Mouse (Mus musculus) ovary, postnatal 36 days (tissue): ENCODE data around the gene Cpne1.
"Not testable (repeated sequence)": the region's sequence is repeated elsewhere in the genome, so short reads cannot be mapped to it uniquely, and the experiment has no call there.

ENCODE experiments used
- DNase-seq: peaks from one replicate; pipeline ENCODE4 v3.0.0; 2022; ENCODE audit warnings: low spot score, mixed read lengths

Cpne1 gene

DNA sequence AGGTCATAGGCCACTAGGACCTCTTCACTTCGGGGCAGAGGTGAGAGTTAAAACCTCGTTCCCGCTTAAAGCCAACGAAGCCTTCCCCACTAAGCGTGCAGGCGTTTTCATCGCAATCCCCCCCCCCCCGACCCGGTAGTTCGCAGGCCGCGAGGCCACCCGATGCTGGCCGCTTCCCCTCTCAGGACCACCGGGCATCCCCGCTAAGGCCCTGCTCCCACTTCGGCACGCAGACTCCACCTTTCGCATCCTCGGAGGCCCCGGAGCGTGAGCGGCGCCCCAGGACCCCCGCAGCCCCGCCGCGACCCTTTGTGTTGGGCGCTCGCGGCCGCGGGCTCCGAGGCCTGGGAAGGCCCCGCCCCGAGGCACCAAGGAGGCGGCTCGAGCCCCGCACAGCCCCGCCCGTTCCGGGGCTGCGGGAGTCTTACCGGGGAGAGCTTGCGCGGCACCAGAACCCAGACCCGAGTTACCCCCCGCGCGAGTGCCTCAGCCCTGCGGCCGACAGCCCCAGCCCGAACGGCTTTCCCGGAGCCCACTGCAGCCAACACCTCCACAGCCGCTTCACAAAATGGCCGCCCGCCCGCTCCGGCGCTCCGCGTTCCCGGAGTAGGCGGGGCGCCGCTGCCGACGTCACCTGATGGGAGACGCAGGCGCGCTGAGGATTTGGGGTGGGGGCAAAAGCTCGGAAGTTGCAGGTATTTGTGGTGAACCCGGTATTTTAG is at the start of gene Cpne1, which contains the start of gene Rbm12:
Cpne1 (minus strand) TSS at position 608 of the 722 bp plus-strand sequence.
Rbm12 (minus strand) TSS at position 621 of the 722 bp plus-strand sequence.
- DNase-seq = peak; percentile 93

DNA sequence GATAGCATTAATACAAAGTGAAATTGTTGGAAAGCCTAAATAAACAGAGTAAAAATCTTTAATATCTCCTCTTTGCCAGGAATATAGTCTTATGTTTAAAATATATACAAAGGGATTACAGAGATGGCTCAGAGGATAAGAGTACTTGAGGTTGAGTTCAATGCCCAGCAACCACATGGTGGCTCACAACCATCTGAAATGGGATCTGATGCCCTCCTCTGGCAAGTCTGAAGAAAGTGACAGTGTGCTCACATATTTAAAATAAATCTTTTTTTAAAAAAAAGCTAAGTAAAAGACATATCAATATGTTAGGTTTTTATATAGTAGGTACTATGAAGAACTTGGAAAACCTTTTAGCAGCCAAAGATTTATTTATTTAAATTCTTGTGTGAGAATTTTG is 39.8 kb upstream of the Cpne1 start:
- DNase-seq = no peak

DNA sequence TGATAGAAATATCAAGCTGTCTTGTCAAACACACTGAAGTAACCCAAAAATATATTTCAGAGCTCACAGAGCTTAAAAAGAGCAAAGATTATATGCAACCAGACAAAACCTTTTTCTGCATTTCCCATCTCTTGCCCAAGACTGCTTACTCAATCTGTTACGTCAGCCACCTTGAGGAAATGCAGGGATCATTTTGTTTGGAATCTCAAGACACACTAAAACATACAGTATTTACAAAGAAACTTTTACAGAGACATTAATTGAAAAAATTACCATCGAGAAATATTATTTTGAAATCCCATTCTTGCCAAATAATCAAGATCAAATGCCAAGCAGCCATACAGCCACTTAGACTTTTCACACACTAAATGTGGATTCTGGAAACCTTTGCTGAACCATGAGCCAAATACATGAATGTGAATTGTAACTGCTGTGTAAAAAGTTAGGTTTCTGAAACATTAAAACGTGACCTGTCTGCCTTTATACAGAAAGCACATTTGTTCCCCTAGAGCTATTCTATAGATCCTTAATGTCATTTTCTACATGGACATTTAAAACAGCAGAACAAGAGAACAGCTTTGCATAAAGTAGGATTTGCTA is 35.7 kb upstream of the Cpne1 start:
- no peak for DNase-seq

DNA sequence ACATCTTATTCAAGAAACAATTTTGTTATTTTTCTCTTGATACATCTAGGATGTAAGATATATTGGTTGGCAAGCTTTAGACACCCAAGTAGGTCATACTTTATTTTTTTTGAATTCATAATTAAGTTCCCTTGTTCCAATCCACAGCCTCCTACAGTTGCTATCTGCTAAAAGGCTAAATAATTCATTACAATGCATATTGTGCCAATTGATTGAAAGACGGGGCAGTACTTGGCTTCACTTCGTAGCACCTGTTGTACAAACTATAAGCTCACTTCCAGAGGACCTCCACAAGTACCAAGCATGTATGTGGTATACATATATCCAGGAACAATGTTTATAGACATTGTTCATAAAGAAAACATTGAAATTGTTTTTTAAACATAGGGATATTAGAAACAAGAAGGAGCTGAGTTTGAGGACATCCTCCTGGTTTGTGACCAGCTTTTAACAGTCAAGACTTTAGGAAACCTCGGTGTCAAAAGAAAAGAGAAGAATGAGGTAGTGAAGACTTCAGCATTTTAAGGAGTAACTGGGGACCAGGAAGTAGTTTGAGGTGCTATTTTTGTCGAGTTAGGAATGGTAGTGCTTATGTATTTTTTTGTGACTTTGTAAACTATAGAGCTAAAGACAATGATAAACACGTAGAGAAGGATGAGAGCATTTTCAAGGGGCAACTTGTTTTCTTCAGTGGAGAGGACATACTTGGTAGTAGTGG is 34.7 kb upstream of the Cpne1 start:
- DNase-seq = no peak

DNA sequence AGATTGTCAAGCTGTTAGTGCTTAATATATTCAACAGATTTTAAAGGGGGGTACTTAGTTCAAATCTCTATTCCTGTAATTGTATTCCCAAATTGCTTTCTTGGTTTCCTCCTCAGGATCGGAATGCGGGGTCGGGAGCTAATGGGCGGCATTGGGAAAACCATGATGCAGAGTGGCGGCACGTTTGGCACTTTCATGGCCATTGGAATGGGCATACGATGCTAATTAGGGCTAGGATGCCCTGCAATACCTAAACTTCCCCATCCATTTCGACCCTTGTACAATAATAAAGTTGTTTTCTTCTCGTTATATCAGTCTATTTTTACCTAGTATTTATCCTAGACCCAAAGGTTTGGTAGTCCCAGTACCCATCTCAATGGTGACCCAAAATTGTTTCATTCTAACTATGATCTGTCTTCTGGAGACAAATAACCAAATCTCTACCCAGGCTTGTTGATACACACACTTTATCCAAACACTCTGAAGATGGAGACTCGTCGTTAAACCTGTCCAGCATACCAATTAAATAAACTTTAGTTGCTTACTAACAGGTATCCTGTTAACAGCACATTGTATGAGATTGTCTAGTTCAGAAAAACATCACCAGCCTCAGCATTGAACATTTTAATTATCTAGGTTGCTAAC is 33.8 kb upstream of the Cpne1 start:
- DNase-seq = no peak

DNA sequence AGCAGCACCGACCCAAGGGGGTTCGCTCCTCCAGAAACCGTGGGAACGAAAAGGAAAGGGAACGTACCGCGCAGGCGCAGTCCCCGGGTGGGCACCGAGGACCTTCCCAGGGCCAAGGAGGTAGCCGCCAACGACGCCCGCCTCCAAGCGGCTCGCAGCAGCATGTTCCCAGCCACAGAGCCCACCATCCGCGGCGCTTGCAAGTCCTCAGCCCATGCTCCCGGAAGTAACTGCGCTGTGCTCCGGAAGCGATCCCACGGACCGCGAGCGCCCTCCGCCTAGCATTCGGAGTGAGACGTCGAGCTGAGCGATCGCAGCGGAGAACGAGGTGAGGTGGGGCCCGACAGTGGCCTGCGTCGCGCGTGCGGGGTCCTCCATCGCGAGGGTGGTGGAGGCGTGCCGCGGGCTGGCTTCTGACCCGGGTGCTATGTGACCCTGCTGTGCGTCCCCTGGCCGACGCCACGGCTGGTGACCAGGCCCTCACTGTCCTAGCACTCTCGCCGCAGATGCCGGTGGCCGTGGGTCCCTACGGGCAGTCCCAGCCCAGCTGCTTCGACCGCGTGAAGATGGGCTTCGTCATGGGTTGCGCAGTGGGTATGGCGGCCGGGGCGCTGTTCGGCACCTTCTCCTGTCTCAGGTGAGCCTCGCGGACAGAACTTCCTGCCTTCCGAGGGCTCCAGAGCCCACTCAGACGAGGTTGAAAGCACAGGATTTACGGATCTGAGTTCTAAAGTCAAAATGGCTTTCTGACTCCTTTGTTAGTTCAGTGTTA is 32.4 kb upstream of the Cpne1 start, which contains the start of the genes Romo1 and Nfs1:
Romo1 (plus strand) TSS at position 87 of the 772 bp plus-strand sequence.
Nfs1 (minus strand) TSS at position 234 of the 772 bp plus-strand sequence.
- DNase-seq = peak; percentile 91

DNA sequence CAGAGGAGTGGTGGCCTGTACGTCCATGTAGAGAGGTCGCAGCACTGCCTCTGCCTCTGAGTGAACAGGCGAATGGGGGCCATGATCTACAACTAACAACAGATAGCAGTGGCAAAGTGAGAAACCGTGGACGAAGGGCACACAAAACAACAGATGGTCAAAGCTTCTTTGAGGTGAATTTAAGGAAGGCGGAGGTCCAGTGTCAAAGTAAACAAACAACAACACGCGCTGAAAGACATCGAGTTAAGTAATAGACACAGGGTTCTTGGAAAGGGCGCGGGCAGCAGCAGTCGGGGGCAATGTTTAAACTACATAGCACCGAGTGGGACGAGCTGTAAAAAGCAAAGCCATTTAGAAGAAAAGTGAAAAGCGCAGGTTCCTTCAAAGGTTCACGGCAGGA is 31.6 kb upstream of the Cpne1 start:
- DNase-seq = no peak

DNA sequence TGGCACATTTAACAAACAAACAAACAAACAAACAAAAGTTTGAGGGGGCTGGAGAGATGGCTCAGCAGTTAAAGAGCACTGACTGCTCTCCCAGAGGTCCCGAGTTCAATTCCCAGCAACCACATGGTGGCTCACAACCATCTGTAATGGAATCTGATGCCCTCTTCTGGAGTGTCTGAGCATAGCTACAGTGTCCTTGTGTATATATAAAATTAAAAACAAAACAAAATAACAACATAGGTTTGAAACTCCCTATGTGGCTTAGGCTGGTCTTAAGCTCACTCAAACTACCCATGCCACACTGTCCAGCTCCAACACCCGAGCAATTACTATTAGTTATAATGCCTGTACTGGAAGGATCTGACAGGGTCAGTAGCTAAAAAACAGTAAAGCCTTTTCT is 31.1 kb upstream of the Cpne1 start:
- no peak for DNase-seq

DNA sequence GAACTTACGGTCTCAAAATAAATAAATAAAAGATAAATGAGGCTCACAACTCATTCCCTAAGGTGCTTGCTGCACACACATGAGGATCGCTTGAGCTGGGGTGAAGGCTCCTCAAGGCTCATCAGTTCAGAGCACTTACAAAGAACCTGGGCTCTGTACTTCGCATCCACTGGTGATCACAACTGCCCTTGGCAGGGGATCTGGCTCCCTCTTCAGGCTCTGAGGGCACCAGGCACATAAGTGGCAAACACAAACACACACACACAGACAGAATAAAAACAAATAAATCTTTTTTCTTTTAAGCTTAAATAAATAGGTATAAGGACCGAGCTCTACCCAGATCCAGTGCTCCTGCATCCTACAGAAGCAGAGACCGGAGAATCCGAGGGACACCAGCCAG is 23.9 kb upstream of the Cpne1 start:
- no peak for DNase-seq

DNA sequence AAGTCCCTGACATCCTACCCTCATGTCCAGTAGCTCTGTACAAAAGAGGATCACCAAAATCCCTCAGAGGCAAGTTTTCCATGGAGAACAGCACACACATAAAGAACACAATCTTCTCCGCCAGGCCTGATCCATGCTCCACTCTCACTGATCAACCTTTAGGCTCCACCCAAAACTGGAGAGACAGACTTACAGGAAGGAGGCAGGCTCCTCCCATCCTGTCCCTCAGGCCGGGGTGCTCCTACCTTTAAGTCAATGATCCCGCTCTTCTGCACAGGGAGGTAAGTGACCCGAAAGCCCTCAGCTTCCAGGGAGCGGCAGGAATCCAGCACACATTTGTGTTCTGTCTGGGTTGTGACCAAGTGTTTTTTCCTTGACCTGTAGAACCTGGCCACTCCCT is 22.4 kb upstream of the Cpne1 start:
- no peak for DNase-seq

DNA sequence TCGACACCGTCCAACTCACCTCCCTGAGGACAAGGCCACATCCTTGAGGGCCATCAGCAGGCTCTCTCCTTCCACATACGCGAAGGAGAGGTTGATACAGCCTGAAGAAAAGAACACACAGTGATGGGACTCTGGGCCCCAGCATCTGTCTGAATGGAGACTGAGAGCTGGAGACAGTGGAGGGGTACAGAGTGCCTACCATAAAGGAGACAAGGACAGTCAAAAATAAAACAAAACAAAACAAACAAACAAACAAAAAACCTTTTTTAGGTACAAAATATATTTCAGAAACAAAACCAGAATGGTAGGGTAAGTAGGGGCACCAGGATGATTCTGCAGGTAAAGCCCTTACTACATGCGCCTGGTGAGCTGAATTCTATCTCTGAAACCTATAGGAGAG is 15.2 kb upstream of the Cpne1 start, which contains the start of gene Gm28036:
Gm28036 (minus strand) TSS at position 101 of the 400 bp plus-strand sequence.
- DNase-seq = no peak

DNA sequence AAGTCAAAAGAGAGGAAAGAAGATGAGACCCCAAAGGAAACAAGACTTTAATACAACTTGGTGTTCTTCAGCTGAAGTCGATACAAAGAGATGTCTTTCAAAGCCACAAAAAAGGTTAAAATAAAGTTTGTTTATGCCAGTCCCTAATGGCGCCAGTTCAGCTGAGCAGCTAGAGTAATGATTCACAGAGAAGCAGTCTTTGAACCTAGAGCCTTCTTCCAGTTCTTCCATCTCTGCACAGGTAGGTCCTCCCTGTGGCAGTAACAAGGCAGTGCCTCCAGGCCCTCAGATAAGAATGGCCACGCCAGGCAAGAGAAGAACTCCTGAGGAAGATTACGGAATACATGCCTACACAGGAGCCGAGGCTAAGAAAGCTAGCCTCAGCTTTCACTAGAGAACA is 12.0 kb upstream of the Cpne1 start:
- no peak for DNase-seq

DNA sequence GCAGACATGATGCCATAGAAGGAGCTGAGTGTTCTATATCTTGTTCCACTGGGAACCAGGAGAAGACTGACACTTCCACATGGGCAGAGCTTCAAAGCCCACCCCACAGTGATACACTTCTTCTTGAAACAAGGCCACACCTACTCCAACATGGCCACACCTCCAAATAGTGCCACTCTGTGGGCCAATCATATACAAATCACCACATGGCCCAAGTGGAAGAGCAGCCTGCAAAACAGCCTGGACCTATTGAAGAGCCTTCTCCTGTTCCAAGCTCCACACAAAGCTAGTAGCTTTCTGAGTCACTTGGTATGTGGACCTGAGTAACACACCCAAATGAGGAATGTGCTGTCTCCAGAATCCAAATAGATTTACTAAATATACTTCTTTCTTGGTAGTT is 7.8 kb upstream of the Cpne1 start:
- no peak for DNase-seq

DNA sequence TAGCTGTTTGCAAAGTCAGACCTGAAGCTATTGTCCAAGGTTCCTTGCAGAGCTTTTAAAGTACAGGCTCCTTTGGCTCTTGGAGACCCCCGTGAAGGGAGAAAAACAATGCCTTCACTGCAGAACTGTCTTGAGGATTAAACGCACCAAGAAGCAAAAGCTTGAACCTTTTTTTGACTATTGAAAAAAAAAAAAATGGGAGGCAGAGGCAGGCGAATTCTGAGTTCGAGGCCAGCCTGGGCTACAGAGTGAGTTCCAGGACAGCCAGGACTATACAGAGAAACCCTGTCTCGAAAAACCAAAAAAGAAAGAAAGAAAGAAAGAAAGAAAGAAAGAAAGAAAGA is 287 bp upstream of the Cpne1 start:
- not testable (repeated sequence) for DNase-seq

DNA sequence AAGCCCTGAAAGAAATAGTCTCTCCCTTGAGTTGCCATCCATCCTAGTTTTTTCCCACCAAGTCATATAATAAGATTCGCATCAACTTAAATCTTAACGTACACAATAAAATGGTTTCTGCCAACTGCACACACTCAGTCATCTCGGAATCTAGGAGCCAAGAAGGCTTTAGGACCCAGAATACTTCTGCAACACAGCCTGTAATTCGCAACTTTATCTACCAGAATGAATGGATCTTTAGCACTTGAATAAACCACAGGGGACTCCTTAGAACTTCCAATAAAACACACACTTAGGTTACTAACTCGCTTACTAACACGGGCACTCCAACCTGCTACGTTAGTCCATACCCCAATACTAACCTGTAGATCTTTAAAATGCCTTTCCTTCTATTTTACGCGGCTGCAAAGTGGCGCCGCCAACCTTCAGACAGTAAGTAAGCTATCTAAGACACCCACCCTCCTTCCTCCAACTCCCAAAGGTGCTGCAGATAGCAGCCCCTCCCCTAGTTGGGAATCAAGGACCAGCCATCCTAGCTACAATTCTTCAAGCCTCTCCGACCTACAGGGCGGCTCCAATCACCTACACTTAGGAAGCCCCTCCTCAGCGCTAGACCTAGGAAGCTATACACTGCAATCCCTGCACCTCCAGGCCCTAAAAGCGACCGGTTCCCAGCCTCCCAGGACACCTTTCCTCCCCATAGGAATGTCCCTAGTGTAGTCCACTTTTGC is 973 bp downstream of the Cpne1 start:
- DNase-seq = peak; percentile 6

DNA sequence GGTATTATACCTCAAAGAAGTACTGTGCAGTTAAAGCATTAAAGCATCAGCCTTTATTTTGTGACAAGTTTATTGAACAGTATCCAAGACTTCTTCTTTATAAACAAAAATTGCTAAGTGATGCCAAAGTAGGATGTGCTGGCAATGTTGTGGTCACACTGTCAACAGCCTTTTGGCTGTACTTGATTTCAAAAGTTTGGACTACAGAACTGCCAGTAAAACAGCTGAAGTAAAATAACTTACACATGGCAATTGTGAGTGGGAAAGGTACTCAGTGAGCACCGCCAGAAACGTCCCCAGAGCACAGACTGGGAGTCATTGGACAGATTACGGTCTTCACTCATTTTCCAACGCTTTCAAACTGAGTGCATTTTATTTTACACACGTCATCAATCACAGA is 19.8 kb downstream of the Cpne1 start:
- DNase-seq = no peak

DNA sequence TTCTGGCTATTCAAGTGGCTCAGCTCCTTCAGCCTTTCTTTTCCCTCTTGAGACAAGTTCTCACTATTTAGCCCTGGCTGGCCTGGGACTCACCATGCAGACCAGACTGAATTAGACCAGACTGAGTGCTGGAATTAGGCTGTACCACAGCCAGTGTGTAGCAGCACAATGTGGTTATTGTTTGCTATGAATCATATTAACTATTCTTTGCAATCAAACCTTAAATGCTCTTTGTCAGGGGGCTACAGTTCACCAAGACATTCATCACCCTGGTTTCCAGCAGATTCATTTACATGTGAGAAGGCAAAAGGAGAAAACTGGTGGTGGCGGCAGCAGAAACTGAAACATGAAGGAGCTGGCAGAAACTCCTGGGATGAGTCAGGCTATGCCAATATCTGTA is 22.0 kb downstream of the Cpne1 start:
- DNase-seq = no peak

DNA sequence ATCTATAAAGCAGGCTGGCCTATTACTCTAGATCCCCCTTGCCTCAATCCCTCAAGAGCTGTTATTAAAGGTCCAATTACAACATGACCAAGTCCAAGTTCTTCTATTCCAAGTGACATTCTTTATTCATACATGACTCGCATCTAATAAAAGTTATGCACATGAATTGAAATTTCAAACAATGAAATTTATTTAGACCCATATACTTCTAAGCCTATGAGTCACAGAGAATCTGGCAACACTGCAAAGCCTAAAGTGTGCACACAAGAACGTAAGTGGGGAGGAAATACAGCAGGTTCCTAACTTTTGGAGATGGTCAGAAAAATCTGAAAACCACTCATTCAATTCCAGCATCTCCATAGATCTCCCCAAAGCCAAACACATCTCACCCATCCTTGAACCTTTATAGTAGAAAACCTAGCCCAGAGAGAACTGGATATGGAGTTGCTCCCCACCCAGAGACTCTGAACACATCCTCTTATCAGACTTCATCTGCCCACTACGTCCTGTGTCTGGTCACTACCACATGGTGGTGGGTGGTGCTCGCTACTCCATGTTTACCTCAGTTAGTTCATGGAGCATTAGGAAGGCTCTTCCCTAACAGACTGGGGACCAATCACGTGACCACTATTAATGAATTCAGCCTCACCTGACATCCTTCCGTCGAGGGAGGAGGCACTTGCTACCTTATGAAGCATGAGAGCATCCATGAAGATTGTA is 24.2 kb downstream of the Cpne1 start:
- DNase-seq = no peak

DNA sequence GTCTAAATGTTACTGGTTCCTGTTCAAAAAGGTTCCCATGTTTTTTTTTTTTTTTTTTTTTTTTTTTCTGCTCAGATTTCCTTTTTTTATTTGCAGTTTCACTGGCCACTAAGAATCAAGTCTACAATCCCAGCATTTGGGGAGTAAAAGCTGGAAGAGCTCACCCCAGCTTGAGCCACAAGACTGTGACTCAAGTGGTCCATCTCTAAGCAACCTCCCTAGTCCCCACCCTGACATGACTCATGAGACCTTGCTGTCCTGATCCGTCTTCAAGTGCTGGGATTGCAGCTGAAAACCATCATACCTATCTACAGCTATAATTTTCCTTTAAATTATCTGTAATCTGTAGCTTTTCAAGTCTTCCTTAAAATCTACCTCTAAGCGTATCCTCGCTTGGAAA is 27.2 kb downstream of the Cpne1 start:
- DNase-seq = no peak

DNA sequence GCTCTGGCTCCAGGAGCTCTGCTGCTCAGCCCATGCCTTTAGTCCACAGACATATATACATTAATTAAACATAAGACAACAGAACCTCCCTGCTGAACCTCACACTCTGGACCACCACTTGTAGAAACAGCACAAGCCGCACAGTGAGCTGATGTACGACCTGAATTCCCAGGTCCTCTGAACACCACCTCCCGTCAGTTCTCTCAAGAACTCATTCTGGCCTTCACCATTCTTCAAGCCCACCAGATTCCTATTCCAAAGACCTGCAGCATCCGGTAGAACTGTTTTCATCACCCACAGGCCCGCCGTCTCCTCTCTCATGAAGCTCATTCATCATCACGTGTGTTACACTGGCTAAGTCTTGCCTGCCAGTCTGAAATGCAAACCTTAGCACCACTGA is 31.4 kb downstream of the Cpne1 start:
- no peak for DNase-seq
